Mouse (Mus musculus): ENCODE measurements around the gene Stat5b.

The Stat5b gene

GRCm38 (mm10) chr11:100870256-100870967 is 19.9 kb upstream of the Stat5b start:
- DNase-seq (ENCODE audit: low spot score in 2 of 2) = no peak

GRCm38 (mm10) chr11:100865618-100866017 is 15.1 kb upstream of the Stat5b start:
- DNase-seq (ENCODE audit: low spot score in 2 of 2) = no peak

GRCm38 (mm10) chr11:100863141-100863540 is 12.6 kb upstream of the Stat5b start:
- no peak for DNase-seq (ENCODE audit: low spot score in 2 of 2)

- DNase-seq (ENCODE audit: low spot score in 2 of 2) = no peak
These were observed 11.3 kb upstream of the Stat5b start for GRCm38 (mm10) chr11:100861836-100862235.

GRCm38 (mm10) chr11:100861335-100861734 is 10.8 kb upstream of the Stat5b start:
- no peak for DNase-seq (ENCODE audit: low spot score in 2 of 2)

GRCm38 (mm10) chr11:100860198-100861048 is 9.9 kb upstream of the Stat5b start:
- DNase-seq (ENCODE audit: low spot score in 2 of 2) = peak; percentile 69 to 78

GRCm38 (mm10) chr11:100859579-100860075 is 9.1 kb upstream of the Stat5b start:
- DNase-seq (ENCODE audit: low spot score in 2 of 2) = no peak

GRCm38 (mm10) chr11:100858935-100859578 is 8.5 kb upstream of the Stat5b start, which contains the start of gene Stat5a:
Gene Stat5a, plus strand, starts transcription at chr11:100859351.
- no peak for DNase-seq (ENCODE audit: low spot score in 2 of 2)

GRCm38 (mm10) chr11:100857960-100858359 is 7.4 kb upstream of the Stat5b start:
- DNase-seq (ENCODE audit: low spot score in 2 of 2) = no peak

GRCm38 (mm10) chr11:100855178-100855577 is 4.7 kb upstream of the Stat5b start:
- DNase-seq (ENCODE audit: low spot score in 2 of 2) = no peak

GRCm38 (mm10) chr11:100854268-100854667 is 3.7 kb upstream of the Stat5b start:
- no peak for DNase-seq (ENCODE audit: low spot score in 2 of 2)

GRCm38 (mm10) chr11:100853018-100853417 is 2.5 kb upstream of the Stat5b start:
- DNase-seq (ENCODE audit: low spot score in 2 of 2) = no peak

GRCm38 (mm10) chr11:100852088-100852487 is 1.6 kb upstream of the Stat5b start:
- no peak for DNase-seq (ENCODE audit: low spot score in 2 of 2)

- no peak for DNase-seq (ENCODE audit: low spot score in 2 of 2)
These were observed 429 bp upstream of the Stat5b start for GRCm38 (mm10) chr11:100850778-100851528.

GRCm38 (mm10) chr11:100849456-100850037 is 977 bp downstream of the Stat5b start:
- no peak for DNase-seq (ENCODE audit: low spot score in 2 of 2)

- no peak for DNase-seq (ENCODE audit: low spot score in 2 of 2)
These were observed 1.6 kb downstream of the Stat5b start for GRCm38 (mm10) chr11:100848789-100849379.

GRCm38 (mm10) chr11:100848080-100848479 is 2.4 kb downstream of the Stat5b start:
- no peak for DNase-seq (ENCODE audit: low spot score in 2 of 2)

- no peak for DNase-seq (ENCODE audit: low spot score in 2 of 2)
These were observed 3.0 kb downstream of the Stat5b start for GRCm38 (mm10) chr11:100847572-100847971.

GRCm38 (mm10) chr11:100845793-100846192 is 4.7 kb downstream of the Stat5b start:
- DNase-seq (ENCODE audit: low spot score in 2 of 2) = no peak

- DNase-seq (ENCODE audit: low spot score in 2 of 2) = no peak
These were observed 6.4 kb downstream of the Stat5b start for GRCm38 (mm10) chr11:100844121-100844520.

All from spleen, postnatal 14 days (tissue).